Mouse (Mus musculus): ENCODE results near the gene Nme8. TPM values are rescaled to one million over a fixed set of nuclear protein-coding genes. Genes with fewer than 3 reads are reported as not detected.

Gene Nme8
- polyA plus RNA-seq, 1 experiment = not detected

DNA sequence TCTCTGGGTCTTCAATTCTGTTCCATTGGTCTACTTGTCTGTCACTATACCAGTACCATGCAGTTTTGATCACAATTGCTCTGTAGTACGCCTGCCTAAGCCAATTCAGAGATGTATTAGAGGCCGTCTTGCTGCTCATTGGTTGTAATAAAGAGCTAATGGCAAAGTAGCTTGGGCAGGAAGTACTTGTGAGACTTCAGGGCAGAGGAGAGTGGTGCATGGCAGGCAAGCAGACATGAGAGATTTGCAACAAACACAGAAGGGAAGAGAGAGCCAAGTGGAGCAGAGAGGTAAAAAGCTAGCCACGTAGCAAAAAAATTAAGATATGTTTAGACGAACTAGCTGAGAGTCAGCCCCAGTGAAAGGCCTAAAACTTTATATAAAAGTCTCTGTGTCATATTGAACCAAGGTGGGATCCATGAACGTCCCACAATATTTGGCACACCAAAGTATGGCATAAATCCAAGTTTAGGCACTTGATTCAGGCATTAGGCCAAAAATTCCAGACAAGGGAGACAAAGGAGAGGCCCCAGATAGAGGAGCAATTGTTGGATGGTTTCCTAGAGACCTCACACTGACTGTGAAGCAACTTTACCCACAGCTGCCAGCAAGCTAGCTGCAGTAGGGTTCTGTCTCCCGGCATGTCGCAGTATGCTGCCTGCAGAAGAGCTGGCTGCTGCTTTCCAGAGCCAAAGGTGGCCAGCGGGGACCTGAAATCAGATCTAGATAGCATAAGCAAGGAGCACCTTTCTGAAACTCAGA, 14.5 kb downstream of the Nme8 start:
- Histone ChIP-seq H3K27ac (ENCODE audit: insufficient read depth, low read depth, low read length) (no peak overlapping the region), H3K4me1 (ENCODE audit: control insufficient read depth, insufficient read depth, insufficient read length, low read length) (peaks cover 2% of the 10 kb centered on the region; the same call in 1 of the 2 replicates), H3K27me3 (ENCODE audit: control insufficient read depth, insufficient read depth, low read length) (no peaks in the 10 kb centered on the region), H3K36me3 (ENCODE audit: control insufficient read depth, insufficient read depth, low read length) (no peaks in the 10 kb centered on the region), H3K4me3 (ENCODE audit: low read depth, low read length) (no peak overlapping the region)
- TF ChIP-seq POLR2A (IDR thresholded peaks at IDR 0.05; ENCODE audit: low read depth, low read length) (no peak), CTCF (IDR thresholded peaks at IDR 0.05; ENCODE audit: extremely low read depth, insufficient read length, insufficient replicate concordance, low read depth, low read length) (no peak)
- WGBS = 38% methylated on average over 8 of the region's 8 CpGs

GRCm38 (mm10) chr13:19674601-19675000, 23.0 kb downstream of the Nme8 start:
- no peak for TF ChIP-seq POLR2A (IDR thresholded peaks at IDR 0.05; ENCODE audit: low read depth, low read length)
- TF ChIP-seq CTCF (IDR thresholded peaks at IDR 0.05; ENCODE audit: extremely low read depth, insufficient read length, insufficient replicate concordance, low read depth, low read length) = no peak
- Histone ChIP-seq H3K4me1 (ENCODE audit: control insufficient read depth, insufficient read depth, insufficient read length, low read length) (no peaks in the 10 kb centered on the region), H3K4me3 (ENCODE audit: low read depth, low read length) (no peak overlapping the region), H3K27ac (ENCODE audit: insufficient read depth, low read depth, low read length) (no peak overlapping the region), H3K27me3 (ENCODE audit: control insufficient read depth, insufficient read depth, low read length) (no peaks in the 10 kb centered on the region), H3K36me3 (ENCODE audit: control insufficient read depth, insufficient read depth, low read length) (no peaks in the 10 kb centered on the region)

DNA sequence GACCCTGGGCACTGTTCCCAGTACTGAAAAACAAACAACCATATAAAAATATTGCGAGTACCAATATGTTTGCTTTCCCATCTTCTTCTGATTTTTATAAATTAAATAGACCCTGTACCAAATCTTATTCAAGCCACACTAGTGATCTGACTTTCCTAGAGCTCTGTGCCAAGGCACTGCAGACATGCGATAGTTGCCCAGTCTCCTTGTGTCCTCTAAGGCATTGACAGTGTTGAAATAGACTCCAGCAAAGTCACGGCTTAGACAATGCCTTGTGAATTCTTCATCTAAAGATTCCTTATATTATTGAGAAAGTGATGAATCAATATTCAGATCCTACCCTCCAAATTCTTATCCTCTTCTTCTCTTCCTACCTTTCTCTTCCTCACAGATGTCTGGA, 23.6 kb downstream of the Nme8 start:
- H3K4me3 ChIP-seq (ENCODE audit: low read depth, low read length) = no peak overlapping the region
- no peaks in the 10 kb centered on the region for H3K4me1 ChIP-seq (ENCODE audit: control insufficient read depth, insufficient read depth, insufficient read length, low read length)
- H3K36me3 ChIP-seq (ENCODE audit: control insufficient read depth, insufficient read depth, low read length) = no peaks in the 10 kb centered on the region
- H3K27ac ChIP-seq (ENCODE audit: insufficient read depth, low read depth, low read length) = no peak overlapping the region
- TF ChIP-seq POLR2A (IDR thresholded peaks at IDR 0.05; ENCODE audit: low read depth, low read length) (no peak), CTCF (IDR thresholded peaks at IDR 0.05; ENCODE audit: extremely low read depth, insufficient read length, insufficient replicate concordance, low read depth, low read length) (no peak)
- no peaks in the 10 kb centered on the region for H3K27me3 ChIP-seq (ENCODE audit: control insufficient read depth, insufficient read depth, low read length)
- WGBS = 68% methylated on average over 3 of the region's 3 CpGs

GRCm38 (mm10) chr13:19668355-19669140, 29.0 kb downstream of the Nme8 start:
- Histone ChIP-seq H3K27me3 (ENCODE audit: control insufficient read depth, insufficient read depth, low read length) (no peaks in the 10 kb centered on the region), H3K4me1 (ENCODE audit: control insufficient read depth, insufficient read depth, insufficient read length, low read length) (no peaks in the 10 kb centered on the region), H3K4me3 (ENCODE audit: low read depth, low read length) (no peak overlapping the region), H3K36me3 (ENCODE audit: control insufficient read depth, insufficient read depth, low read length) (no peaks in the 10 kb centered on the region), H3K27ac (ENCODE audit: insufficient read depth, low read depth, low read length) (no peak overlapping the region)
- WGBS = 76% methylated on average over 4 of the region's 4 CpGs
- TF ChIP-seq POLR2A (IDR thresholded peaks at IDR 0.05; ENCODE audit: low read depth, low read length) = no peak
- TF ChIP-seq CTCF (IDR thresholded peaks at IDR 0.05; ENCODE audit: extremely low read depth, insufficient read length, insufficient replicate concordance, low read depth, low read length) = no peak

- WGBS = 93% methylated on average over 2 of the region's 2 CpGs
- H3K27me3 ChIP-seq (ENCODE audit: control insufficient read depth, insufficient read depth, low read length) = 0 out of 2 replicates have a peak, but pooled peaks cover 2% of the 10 kb centered on the region
- TF ChIP-seq POLR2A (IDR thresholded peaks at IDR 0.05; ENCODE audit: low read depth, low read length) (no peak), CTCF (IDR thresholded peaks at IDR 0.05; ENCODE audit: extremely low read depth, insufficient read length, insufficient replicate concordance, low read depth, low read length) (no peak)
These were observed 45.2 kb downstream of the Nme8 start for GRCm38 (mm10) chr13:19652405-19652804.

DNA sequence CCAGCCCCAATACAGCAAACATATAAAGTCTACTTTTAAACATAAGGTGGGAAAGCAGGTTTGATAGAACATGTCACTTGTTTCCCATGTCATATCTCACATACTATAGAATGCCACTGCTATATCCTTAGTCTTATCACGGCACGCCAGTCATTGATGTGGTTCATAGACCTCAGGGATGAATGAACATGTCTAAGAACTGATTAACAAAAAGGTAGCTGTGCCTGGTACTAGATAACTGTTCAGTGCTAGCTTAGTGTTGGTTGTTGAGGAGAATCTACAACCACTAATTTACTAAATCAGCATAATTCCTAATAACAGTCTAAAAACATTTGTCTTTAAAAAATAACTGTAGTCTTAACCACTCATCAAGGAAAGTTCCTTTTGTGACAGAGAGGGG, 47.8 kb downstream of the Nme8 start:
- H3K27me3 ChIP-seq (ENCODE audit: control insufficient read depth, insufficient read depth, low read length) = peaks cover 2% of the 10 kb centered on the region; the same call in 1 of the 2 replicates
- TF ChIP-seq POLR2A (IDR thresholded peaks at IDR 0.05; ENCODE audit: low read depth, low read length) (no peak), CTCF (IDR thresholded peaks at IDR 0.05; ENCODE audit: extremely low read depth, insufficient read length, insufficient replicate concordance, low read depth, low read length) (no peak)
- no peak overlapping the region for H3K27ac ChIP-seq (ENCODE audit: insufficient read depth, low read depth, low read length)
- no peaks in the 10 kb centered on the region for H3K36me3 ChIP-seq (ENCODE audit: control insufficient read depth, insufficient read depth, low read length)
- H3K4me1 ChIP-seq (ENCODE audit: control insufficient read depth, insufficient read depth, insufficient read length, low read length) = no peaks in the 10 kb centered on the region
- no peak overlapping the region for H3K4me3 ChIP-seq (ENCODE audit: low read depth, low read length)
- WGBS = 89% methylated on average over 2 of the region's 2 CpGs

More at GRCm38 (mm10) chr13:19652405-19652804, 45.2 kb downstream of the Nme8 start:
- Histone ChIP-seq H3K27ac (ENCODE audit: insufficient read depth, low read depth, low read length) (no peak overlapping the region), H3K4me3 (ENCODE audit: low read depth, low read length) (no peak overlapping the region), H3K36me3 (ENCODE audit: control insufficient read depth, insufficient read depth, low read length) (no peaks in the 10 kb centered on the region), H3K4me1 (ENCODE audit: control insufficient read depth, insufficient read depth, insufficient read length, low read length) (no peaks in the 10 kb centered on the region)

DNA sequence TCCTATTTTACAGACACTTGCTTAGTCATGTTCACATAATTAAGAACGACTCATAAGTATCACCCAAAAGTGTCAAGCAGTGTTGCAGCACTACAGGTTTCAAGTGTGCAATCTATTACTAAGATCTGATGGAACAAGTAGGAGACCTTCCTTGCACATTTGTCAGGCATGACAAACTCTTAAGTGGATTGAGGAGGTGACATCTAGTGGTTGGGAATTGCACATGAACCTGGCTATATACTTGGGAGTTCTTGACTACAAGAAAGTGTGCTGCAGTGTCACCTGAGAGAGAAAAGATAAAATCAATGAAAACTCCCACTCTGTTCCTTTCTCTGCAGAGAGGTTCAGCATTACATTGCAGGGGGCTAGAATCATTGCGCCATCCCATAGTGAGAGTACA, 53.4 kb downstream of the Nme8 start:
- Histone ChIP-seq H3K4me1 (ENCODE audit: control insufficient read depth, insufficient read depth, insufficient read length, low read length) (no peaks in the 10 kb centered on the region), H3K27me3 (ENCODE audit: control insufficient read depth, insufficient read depth, low read length) (peaks cover 5% of the 10 kb centered on the region; the same call in 1 of the 2 replicates), H3K4me3 (ENCODE audit: low read depth, low read length) (no peak overlapping the region), H3K27ac (ENCODE audit: insufficient read depth, low read depth, low read length) (no peak overlapping the region), H3K36me3 (ENCODE audit: control insufficient read depth, insufficient read depth, low read length) (no peaks in the 10 kb centered on the region)
- 56% methylated on average over 2 of the region's 2 CpGs for WGBS
- TF ChIP-seq CTCF (IDR thresholded peaks at IDR 0.05; ENCODE audit: extremely low read depth, insufficient read length, insufficient replicate concordance, low read depth, low read length) = no peak
- no peak for TF ChIP-seq POLR2A (IDR thresholded peaks at IDR 0.05; ENCODE audit: low read depth, low read length)
